Mouse (Mus musculus) urinary bladder, postnatal 10 days (tissue): ENCODE data around the gene Klhdc8a.
"Not testable (repeated sequence)": the region's sequence is repeated elsewhere in the genome, so short reads cannot be mapped to it uniquely, and the experiment has no call there.

Experiments
- DNase-seq: peaks from one replicate; pipeline ENCODE4 v3.0.0; 2022; ENCODE audit warnings: low spot score

The Klhdc8a gene

DNA sequence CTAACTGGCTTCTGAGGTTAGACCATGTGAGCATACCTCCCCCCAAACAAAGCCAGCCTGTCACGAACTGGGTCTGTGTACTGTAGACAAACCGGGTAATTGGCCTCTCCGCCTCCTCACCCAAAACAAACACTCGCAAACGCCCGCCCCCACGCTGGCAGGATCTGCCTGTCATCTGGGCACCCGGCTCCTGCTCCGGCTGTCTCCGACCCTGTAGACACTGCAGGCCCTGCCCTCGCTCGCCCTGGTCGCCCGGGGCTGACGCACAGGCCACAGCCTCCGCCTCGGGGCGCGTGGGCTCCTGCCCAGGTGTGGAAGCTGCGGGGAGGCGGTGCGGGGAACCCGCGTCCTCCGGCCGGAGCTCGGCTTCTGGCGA is at the start of gene Klhdc8a:
TSS of gene Klhdc8a (plus strand) at position 202 of the 376 bp plus-strand sequence.
- no peak for DNase-seq

DNA sequence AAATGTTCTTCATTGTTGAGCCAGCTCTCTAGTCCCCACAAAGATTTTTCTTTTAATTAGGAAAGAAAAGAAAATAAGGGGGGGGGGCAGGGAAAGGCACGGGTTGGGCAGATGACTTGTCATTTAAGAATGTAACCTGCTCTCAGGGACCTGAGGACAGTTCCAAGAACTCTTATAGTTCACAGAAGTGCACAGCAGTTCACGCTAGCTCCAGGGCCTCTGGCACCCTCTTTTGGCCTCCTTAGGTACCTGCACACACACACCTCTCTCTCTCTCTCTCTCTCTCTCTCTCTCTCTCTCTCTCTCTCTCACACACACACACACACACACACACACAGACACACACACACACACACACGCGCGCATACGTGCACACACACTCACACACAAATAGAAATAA is 44.0 kb upstream of the Klhdc8a start:
- no peak for DNase-seq

DNA sequence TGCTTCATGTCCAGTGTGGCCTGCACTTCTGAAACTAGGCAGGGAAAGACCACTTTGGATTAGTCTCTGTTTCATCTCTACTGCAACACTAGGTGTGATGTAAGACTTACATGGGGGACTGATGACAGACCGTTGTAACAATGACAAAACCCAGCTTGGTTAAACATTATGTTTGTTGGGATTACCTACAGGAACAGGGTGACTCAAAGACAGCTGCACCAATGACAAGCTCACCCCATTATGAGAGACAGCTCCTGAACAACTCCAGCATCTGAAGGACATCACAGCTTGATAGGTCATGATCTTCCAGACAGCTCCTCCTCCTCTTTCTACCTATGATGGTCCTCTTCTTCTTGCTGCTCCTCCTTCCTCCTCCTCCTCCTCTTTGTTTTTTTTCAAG is 38.1 kb upstream of the Klhdc8a start:
- DNase-seq = no peak

DNA sequence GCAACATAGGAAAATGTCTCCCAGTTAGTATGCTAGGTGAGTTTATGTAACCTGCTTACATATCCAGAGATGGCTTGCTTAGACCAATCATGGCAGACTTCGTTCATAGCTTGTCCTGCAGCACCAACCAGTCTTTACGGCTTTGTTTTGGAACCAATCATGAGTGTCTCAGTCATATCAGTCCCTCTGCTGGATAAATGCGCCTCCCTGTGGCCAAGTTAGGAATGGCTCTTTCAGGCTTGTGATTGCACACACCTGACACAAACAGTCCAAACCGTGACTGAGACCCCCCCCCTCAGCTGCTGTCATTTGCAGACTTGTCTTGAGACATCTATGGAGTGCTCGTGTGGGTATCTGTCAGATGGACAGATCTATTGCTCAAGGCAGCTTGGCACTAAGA is 37.4 kb upstream of the Klhdc8a start:
- no peak for DNase-seq

DNA sequence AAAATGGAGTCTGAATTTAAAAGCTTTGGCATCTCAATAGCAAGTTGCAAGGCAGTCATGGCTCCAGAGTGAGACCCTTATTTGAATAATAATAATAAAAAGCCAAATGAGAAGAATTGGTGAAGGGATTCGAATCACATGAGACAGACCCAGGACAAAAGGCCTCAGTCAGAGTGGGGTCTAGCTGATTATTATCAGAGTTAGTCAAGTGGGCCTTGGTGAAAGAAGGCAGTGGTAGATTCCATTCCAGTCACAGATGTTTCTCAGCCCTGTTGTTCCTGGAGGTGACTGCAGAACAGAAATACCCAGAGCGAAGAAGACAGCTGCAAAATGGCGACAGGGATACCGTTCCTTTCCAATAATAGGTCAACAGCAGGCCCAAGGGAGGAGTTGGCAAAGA is 34.8 kb upstream of the Klhdc8a start:
- no peak for DNase-seq

DNA sequence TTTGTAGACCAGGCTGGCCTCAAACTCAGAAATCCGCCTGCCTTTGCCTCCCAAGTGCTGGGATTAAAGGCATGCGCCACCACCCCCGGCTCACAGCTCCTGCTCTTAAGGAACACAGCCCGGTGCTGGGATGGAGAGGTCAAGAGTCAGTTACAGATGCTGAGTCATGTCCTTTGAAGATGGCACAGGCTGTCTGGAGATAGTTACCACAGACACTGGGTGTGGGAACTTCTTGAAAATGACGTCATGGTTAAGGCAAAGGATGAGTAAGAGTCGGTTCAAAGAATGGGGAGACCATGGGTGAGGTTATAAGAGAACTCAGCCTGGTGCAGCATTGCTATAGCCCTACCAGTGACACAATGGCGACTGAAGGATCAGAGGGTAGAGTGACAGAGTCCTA is 33.8 kb upstream of the Klhdc8a start:
- no peak for DNase-seq

DNA sequence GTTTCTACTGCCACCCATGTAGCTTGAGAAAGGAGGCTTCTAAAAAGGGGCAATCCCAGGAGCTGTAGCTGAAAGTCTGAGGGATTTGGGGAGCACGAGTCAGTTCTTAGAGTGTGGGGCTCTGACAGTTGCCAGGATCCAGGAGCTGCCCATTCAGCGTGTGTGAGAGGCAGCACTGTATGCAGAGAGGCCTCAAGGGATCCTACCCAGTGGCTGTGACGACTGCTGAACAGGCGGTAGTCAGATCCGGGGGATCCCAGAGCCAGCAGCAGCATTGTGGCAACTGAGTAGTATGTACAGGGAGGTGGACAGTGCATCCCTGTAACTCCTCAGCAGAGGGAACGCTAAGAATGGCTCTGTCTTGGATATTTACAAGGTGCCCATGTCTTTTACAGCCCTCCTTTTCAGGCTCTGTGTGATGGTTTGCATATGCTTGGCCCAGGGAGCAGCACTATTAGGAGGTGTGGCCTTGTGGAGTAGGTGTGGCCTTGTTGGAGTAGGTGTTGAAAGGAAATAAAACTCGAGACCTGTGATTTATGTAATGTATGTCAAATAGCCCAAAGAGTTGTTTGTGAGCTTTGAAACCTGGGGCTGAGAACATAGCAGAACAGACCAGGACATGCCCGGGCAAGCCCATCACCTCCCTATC is 33.1 kb upstream of the Klhdc8a start:
- DNase-seq = no peak

DNA sequence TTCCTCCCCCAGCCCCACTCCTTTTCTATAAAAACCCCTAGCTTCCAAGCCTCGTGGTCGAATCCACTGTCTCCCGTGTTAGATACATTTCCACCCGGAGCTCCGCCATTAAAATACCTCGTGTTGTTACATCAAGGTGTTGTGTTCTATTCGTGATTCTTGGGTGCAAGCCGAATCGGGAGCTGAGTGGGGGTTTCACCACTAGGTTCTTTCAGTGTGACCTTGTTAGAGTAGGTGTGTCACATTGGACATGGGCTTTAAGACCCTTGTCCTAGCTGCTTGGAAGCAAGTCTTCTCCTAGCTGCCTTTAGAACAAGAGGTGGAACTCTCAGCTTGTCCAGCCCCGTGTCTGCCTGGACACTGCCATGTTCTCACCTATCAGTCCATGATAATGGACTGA is 32.5 kb upstream of the Klhdc8a start:
- no peak for DNase-seq

DNA sequence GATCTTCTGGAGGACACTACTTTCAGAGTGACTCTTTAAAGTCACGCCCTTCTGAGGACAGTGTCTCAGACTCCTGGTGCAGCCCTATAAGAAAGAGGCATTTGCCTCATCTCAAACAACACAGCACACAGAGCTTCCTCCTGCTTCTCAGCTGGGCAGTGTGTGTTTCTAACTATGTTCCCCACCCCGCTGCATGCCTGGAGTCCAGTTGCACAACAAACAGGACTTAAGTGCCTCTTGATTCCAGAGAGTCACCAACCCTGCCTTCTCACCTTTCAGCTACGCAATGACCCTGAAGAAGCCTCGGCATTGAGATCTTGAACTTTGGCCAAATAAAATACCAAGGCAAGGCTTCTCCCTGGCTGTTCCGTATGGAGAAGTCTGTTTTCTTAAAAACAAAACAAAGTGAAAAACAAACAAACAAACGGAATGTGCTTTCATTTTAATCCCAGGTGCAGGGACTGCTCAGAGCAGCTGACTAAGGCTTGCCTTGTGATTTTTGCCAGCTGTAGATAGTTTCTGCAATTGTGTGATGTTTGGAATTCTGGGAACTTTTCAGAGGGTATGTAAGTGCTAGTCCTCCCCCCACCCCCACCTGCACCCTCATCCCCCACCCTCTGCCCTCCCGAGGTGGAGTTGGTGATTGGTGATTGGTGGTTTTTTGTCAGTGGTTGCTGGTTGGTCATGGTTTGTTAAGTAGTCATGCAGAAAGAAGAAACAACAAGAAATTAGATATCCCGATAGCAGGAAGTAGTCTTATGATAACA is 31.5 kb upstream of the Klhdc8a start:
- DNase-seq = no peak

DNA sequence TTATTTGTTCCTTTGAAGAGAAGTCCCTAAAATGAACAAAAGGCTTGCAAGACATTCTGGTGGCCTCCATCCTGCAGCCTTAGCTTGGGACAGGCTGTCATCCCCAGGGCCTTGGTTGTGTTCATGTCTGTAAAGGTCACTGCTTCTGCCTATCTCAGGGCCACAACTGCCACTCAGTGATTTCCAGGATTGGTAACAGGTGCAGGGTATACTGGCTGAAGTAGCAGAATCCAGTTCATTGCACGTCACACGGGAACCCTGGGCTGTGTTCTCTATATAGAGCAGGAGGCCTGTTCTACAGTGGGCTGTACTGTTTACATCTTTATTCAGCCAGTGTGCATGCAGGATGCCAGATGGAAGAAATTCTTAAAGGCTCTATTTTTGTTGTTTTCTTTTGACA is 30.5 kb upstream of the Klhdc8a start:
- no peak for DNase-seq

DNA sequence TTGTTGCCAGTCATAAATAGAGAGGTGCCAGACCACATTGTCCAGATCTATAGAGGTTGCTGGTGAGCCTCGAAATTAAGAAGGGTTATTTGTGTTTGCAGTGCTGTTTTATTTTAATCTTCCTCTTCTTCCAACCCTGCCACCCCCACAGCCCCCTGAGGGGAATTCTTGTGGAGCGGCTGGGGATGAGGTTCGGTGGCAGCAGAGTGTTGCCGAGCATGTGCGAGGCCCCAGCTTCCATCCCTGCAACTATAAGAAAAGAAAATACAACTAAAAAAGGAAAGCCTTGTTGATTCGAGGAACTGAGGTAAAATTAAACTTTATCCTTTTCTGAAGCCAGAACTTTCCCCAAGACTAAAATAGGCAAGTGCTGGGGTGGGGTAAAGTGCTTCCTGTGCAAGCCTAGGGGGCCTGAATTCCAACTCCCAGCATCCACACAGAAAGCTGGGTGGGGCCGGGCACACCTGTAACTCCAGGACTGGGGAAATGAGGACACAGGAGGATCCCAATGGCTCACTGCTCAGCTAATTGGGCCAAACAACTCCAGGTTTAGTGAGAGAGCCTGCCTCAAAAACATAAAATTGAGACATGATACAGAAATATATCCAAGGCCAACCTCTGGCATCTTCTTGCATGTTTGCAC is 29.9 kb upstream of the Klhdc8a start:
- DNase-seq = no peak

DNA sequence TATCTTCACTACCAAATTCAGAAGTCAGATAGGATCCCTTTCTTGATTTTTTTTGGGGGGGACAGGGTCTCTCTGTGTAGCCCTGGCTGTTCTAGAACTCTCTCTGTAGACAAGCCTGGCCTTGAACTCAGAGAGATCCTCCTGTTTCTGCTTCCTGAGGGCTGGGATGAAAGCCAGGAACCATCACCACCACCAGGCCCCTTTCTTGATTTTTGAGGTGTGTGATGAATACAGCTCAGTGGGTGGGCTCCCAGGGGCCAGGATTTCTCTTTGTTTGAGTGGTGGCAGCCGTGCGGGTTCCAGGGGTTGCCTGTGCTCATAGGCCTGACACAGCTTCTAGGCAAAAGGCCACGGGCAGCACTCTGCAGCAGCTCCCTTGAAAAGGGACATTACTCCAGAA is 27.2 kb upstream of the Klhdc8a start:
- no peak for DNase-seq

DNA sequence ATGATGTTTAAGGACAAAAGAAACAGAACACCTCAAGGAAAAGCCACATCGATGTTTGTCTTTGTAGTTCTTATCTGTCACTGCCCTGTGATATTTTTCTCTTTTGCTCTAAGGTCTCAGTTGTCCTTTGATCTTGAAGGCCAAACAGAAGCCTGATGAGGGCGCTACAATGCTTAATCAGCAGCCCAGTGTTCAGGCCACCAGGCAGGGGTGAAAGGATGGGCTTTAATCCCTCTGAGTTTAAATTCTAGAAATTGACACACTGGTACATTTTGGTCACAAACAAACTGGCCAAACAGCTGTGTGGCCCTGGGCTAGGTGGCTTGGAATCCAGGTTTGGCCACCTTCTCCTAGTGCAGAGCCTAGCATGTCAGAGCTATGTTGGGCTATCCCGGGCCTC is 21.7 kb upstream of the Klhdc8a start:
- no peak for DNase-seq

DNA sequence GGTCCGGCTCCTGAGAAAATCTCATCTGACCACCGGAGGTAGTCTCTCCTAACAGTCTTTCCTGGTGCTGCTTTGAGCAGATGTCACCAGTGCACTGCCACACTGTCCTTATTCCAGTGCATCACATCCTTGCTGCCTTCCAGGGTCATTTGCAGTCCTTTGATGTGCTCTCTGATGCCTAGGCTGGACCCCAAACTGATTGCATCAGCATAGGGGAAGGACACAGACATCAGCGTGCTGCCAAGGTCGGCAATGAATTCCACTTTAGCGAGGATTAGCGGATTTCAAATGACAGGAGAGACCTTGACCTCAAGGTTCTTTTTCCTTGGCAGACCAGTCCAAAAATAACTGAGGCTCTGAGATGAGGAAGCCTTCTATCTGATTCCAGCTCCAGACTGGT is 21.3 kb upstream of the Klhdc8a start:
- DNase-seq = no peak

DNA sequence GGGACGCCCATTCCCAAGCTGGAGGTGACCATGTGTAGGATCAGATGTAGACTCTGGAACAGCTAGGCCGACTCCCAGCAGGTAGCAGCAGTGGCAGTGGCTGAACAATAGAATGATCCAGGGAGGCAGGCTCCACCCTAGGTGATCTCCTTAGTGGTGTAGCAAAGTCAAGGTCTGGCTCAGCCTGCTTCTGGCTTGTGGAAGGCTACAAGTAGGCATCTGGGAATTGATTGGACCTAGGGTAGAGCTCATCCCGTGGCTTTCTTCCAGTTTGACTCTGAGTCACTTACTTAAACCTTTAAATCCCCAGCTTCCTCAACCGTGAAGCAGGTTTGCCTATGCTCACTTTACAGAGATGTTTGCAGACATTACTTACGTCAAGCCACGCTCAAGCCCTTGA is 17.8 kb upstream of the Klhdc8a start:
- DNase-seq = not testable (repeated sequence)

DNA sequence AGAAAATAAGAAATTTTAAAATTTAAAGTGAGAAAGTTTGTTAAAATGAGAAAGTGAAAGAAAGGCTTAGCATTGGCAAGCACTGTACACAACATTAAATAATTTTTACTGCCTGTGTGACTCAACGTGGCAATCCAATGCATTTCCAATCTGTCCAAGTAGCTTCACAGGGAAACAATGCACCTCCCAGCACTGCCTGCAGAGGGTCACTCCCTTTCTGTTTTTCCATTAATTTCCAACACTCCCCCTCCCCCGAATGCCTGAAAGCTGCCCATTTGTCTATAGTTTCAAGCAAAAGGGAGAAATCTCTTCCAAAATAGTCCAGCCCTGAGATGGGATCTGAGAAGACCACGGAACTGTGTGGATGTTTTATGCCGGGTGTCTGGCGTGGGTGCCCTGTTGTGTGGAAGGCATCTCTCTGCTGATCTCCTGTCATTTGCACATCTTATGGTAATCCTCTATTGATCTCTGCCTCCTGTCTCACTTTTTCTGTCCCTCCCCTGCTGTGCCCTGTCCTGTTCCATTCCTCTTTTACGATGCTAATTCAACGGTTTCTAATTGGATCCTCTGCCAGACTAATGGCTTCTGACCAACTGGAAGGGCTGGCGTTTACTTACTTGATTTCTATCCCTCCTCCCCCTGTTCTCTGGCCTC is 16.8 kb upstream of the Klhdc8a start:
- DNase-seq = no peak

DNA sequence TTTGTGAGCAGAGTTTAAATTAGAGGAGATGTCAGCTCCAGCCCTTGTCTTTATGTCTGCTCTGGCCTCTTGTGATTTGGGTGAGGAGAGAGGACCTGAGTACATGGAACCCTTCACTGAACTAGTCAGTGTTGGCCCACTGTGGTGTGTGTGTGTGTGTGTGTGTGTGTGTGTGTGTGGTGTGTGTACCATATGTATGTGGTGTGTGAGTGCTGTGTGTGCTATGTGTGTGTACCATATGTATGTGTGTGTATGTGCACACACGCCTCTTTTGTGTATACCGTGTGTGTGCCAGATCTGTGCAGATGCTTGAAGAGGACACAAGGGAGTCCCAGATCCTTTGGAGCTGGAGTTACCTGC is 16.3 kb upstream of the Klhdc8a start:
- no peak for DNase-seq

DNA sequence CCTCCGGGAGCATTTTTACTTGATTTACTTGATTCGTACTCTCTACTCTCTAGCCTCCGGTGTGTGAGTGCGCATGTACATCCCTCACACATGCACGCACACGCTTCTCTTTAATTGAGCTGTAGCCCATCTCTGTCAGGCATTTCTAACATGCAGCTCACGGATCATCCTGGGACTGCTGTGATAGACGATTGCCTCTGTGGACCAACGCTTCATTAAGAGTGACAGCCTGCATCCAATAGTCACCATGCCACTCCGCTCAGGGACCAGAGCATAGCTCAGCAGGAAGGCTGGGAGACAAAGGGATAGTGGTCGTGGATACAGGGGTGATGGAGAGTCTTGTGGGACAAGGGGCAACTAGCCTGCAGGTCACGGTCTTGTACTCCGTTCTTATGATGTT is 15.4 kb upstream of the Klhdc8a start:
- DNase-seq = no peak

DNA sequence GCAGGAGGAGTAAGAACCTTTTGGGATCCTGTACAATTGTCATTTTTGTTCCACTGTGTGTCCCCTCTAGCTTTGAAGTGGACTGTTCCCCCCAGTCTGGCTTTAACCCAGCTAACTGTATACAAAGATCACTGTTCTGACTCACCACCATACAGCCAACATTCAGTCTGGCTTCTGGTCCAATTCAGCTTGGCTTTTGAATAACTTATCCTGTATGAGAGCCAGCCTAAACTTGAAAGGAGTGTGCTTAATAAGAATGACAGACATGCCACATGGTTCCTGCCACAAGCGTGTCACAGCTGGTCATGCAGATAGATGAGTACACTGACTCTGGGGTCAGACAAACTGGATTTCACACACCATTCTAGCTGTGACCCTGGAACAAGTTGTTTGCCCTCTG is 11.7 kb upstream of the Klhdc8a start:
- no peak for DNase-seq

DNA sequence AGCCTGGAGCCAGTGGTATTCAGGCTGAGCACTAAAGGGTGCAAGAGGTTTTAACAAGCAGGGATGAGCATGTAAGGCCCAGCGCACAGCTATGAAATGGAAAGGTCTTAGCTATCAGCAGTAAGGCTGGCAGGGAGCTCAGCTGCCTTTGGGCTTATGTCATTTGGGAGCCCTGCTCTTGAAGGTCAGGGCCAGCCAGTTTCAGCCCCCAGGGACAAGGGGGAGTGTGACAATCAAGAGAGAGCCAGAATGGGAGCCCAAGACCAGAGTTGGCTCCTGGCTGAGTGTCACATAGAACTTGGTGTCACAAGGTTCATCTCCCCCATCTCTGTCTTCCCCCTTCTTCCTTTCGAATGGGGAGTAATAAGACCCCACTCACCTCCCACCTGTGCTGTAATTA is 11.0 kb upstream of the Klhdc8a start:
- no peak for DNase-seq

DNA sequence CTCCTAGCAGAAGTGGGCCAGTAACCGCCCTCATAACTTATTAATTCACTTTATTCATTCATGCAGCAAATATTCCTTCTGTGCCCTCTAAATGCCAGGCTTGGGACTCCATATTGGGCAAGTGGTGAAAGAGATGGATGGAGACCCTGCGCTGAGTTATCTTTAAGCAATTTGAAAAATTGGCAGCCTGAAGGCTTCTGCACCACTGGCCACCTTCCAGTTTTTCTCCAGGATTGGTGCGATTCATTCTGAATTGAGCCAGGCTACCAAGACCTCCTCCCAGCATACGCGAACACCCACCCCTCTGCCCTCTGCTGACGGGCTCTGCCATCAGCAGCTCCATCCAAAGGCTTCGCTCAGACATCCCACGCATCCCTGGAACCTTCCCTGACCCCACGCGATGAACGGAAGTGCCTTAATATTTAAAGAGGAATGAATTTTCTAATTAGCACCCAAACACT is 10.4 kb upstream of the Klhdc8a start:
- DNase-seq = no peak

DNA sequence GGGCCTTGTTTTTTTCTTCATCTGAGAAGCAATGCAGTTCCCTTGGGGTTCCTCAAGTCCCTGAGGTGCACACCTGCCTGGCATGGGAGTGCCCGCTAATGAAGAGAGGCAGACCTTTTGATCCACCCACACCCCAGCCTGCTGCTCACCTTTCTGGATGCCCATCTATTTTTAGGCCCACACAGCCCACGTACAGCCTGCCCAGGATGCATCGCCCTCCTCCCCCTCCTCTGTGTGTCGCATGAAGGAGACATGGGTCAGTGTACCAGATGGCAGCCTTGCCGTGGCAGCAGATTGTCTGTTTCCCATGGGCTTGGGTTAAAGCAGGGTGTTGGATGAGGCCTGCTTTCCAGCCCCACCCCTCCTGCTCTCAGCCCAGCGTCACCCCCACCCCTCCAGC is 8.5 kb upstream of the Klhdc8a start:
- DNase-seq = no peak
